Mouse (Mus musculus): ENCODE measurements at regions not wholly inside any gene's neighbourhood (a gene's known extent, or its start where the extent isn't known, plus 50 kb on each side); places are given as distances from the start of the nearest gene placed in this dataset.

GRCm38 (mm10) chr2:137705724-137706422, 550.5 kb upstream of the Btbd3 start:
- no peak overlapping the region for H3K27ac ChIP-seq
- TF ChIP-seq CTCF (IDR thresholded peaks at IDR 0.05): no peak
- no peak for DNase-seq
- H3K4me3 ChIP-seq: peak overlapping the region; percentile 0; the same call in 1 of the 2 replicates
- intact Hi-C loops (cut with DNase I): no loop called here

GRCm38 (mm10) chr2:137704948-137705723, 551.2 kb upstream of the Btbd3 start:
- DNase-seq: no peak
- intact Hi-C loops (cut with DNase I): no loop called here
- TF ChIP-seq CTCF (IDR thresholded peaks at IDR 0.05): no peak
- Histone ChIP-seq H3K27ac (no peak overlapping the region), H3K4me3 (no peak overlapping the region)

GRCm38 (mm10) chr2:137704565-137704947, 551.8 kb upstream of the Btbd3 start:
- no peak for TF ChIP-seq CTCF (IDR thresholded peaks at IDR 0.05)
- DNase-seq: no peak
- Histone ChIP-seq H3K4me3 (no peak overlapping the region), H3K27ac (no peak overlapping the region)
- intact Hi-C loops (cut with DNase I): no loop called here

GRCm38 (mm10) chr2:137704051-137704450, 552.3 kb upstream of the Btbd3 start:
- H3K27ac ChIP-seq: no peak overlapping the region
- intact Hi-C loops (cut with DNase I): no loop called here
- DNase-seq: no peak
- H3K4me3 ChIP-seq: no peak overlapping the region
- TF ChIP-seq CTCF (IDR thresholded peaks at IDR 0.05): no peak

GRCm38 (mm10) chr2:137695885-137696284, 560.5 kb upstream of the Btbd3 start:
- no peak overlapping the region for H3K4me3 ChIP-seq
- intact Hi-C loops (cut with DNase I): no loop called here
- no peak for DNase-seq
- TF ChIP-seq CTCF (IDR thresholded peaks at IDR 0.05): no peak
- H3K27ac ChIP-seq: no peak overlapping the region

- no peak for DNase-seq
- Histone ChIP-seq H3K27ac (no peak overlapping the region), H3K4me3 (no peak overlapping the region)
- intact Hi-C loops (cut with DNase I): no loop called here
- TF ChIP-seq CTCF (IDR thresholded peaks at IDR 0.05): no peak
These were observed 562.3 kb upstream of the Btbd3 start for GRCm38 (mm10) chr2:137694020-137694419.

GRCm38 (mm10) chr2:137687208-137687607, 569.2 kb upstream of the Btbd3 start:
- DNase-seq: no peak
- TF ChIP-seq CTCF (IDR thresholded peaks at IDR 0.05): no peak
- intact Hi-C loops (cut with DNase I): no loop called here
- Histone ChIP-seq H3K27ac (no peak overlapping the region), H3K4me3 (no peak overlapping the region)

GRCm38 (mm10) chr2:137686735-137687134, 569.6 kb upstream of the Btbd3 start:
- no peak for TF ChIP-seq CTCF (IDR thresholded peaks at IDR 0.05)
- no peak overlapping the region for H3K4me3 ChIP-seq
- no peak overlapping the region for H3K27ac ChIP-seq
- no peak for DNase-seq
- intact Hi-C loops (cut with DNase I): no loop called here

GRCm38 (mm10) chr2:137681762-137682161, 565.3 kb upstream of the Jag1 start:
- no peak for TF ChIP-seq CTCF (IDR thresholded peaks at IDR 0.05)
- intact Hi-C loops (cut with DNase I): no loop called here
- H3K27ac ChIP-seq: no peak overlapping the region

GRCm38 (mm10) chr2:137663171-137663570, 546.7 kb upstream of the Jag1 start:
- TF ChIP-seq CTCF (IDR thresholded peaks at IDR 0.05): no peak
- DNase-seq: no peak
- Histone ChIP-seq H3K27ac (peak overlapping the region; percentile 69), H3K4me3 (no peak overlapping the region)
- intact Hi-C loops (cut with DNase I): no loop called here

More at GRCm38 (mm10) chr2:137681762-137682161, 565.3 kb upstream of the Jag1 start:
- no peak for DNase-seq
- no peak overlapping the region for H3K4me3 ChIP-seq

- intact Hi-C loops (cut with DNase I): no loop called here
- Histone ChIP-seq H3K27ac (no peak overlapping the region), H3K4me3 (no peak overlapping the region)
- DNase-seq: no peak
- no peak for TF ChIP-seq CTCF (IDR thresholded peaks at IDR 0.05)
These were observed 545.8 kb upstream of the Jag1 start for GRCm38 (mm10) chr2:137662216-137662615.

GRCm38 (mm10) chr2:137660449-137660848, 544.0 kb upstream of the Jag1 start:
- Histone ChIP-seq H3K4me3 (no peak overlapping the region), H3K27ac (no peak overlapping the region)
- no peak for DNase-seq
- no peak for TF ChIP-seq CTCF (IDR thresholded peaks at IDR 0.05)
- intact Hi-C loops (cut with DNase I): no loop called here

- no peak overlapping the region for H3K4me3 ChIP-seq
- no peak for TF ChIP-seq CTCF (IDR thresholded peaks at IDR 0.05)
These were observed 537.9 kb upstream of the Jag1 start for GRCm38 (mm10) chr2:137654296-137654695.

More at GRCm38 (mm10) chr2:137654296-137654695, 537.9 kb upstream of the Jag1 start:
- intact Hi-C loops (cut with DNase I): no loop called here
- no peak for DNase-seq
- no peak overlapping the region for H3K27ac ChIP-seq
